Mouse (Mus musculus) lung, postnatal 0 days (tissue): ENCODE results near the gene Smtn. TPM values are rescaled to one million over a fixed set of nuclear protein-coding genes. Genes with fewer than 3 reads are reported as not detected.

Experiments
- ATAC-seq: fragments of 200-750 bp; cut with Nextera tagmentation; 2 replicates; pipeline ENCODE4 v1.8.0; 2017; ENCODE audit warnings: moderate library complexity
- DNase-seq: peaks from one replicate; pipeline ENCODE4 v3.0.0-alpha.2; 2016; ENCODE audit warnings: low spot score
- H3K27ac ChIP-seq: fragments of 300-500 bp; sonication (generic); 2 replicates; pipeline ENCODE4 v1.5.1; 2014; ENCODE audit warnings: antibody characterized with exemption, mild to moderate bottlenecking, low read length, mixed read lengths
- H3K27me3 ChIP-seq: fragments of 300-500 bp; sonication (generic); replicated peaks from 2 replicates; pipeline ENCODE4 v1.6.1; 2014; ENCODE audit warnings: low read length, mixed read lengths; ENCODE audit not compliant: insufficient read depth
- H3K36me3 ChIP-seq: fragments of 300-500 bp; sonication (generic); 2 replicates; pipeline ENCODE4 v1.6.1; 2014; ENCODE audit warnings: low read length, mixed read lengths; ENCODE audit not compliant: insufficient read depth
- H3K4me1 ChIP-seq: fragments of 300-500 bp; sonication (generic); 2 replicates; pipeline ENCODE4 v1.6.1; 2014; ENCODE audit warnings: antibody characterized with exemption, low read depth, low read length, mixed read lengths; ENCODE audit not compliant: insufficient read depth
- H3K4me2 ChIP-seq: fragments of 300-500 bp; sonication (generic); replicated peaks from 2 replicates; pipeline ENCODE4 v1.6.1; 2014; ENCODE audit warnings: low read depth, mild to moderate bottlenecking, low read length, moderate library complexity, mixed read lengths
- H3K4me3 ChIP-seq: fragments of 300-500 bp; sonication (generic); 2 replicates; pipeline ENCODE4 v1.5.1; 2014; ENCODE audit warnings: low read depth, low read length
- H3K9ac ChIP-seq: fragments of 300-500 bp; sonication (generic); replicated peaks from 2 replicates; pipeline ENCODE4 v1.6.1; 2014; ENCODE audit warnings: low read depth, mild to moderate bottlenecking
- H3K9me3 ChIP-seq: fragments of 300-500 bp; sonication (generic); 2 replicates; pipeline ENCODE4 v1.6.1; 2016; ENCODE audit warnings: low read length, mixed read lengths
- CTCF ChIP-seq: IDR thresholded peaks from 2 replicates; pipeline ENCODE4 v1.5.1; 2016; ENCODE audit warnings: antibody characterized with exemption, mild to moderate bottlenecking
- EP300 ChIP-seq: IDR thresholded peaks from 2 replicates; pipeline ENCODE4 v1.6.1; 2016; ENCODE audit warnings: antibody characterized with exemption, mild to moderate bottlenecking, control low read depth
- WGBS: fragments of 180-500 bp; shearing (Covaris S2); extraction: QIAGEN DNeasy Blood & Tissue Kit; methylation state at CpG from one replicate; pipeline ENCODE4 v1.1.7; 2014; 5-methylcytosine and 5-hydroxymethylcytosine counted together
- polyA plus RNA-seq: library from polyadenylated mRNA; unstranded; fragments of >200 nt; fragmentation: Nextera tagmentation; extraction: Ambion mirVana; gene quantifications from 2 replicates; pipeline ENCODE4 v1.2.1, GENCODE M21; 2015

Gene Smtn
- polyA plus RNA-seq, 1 experiment from 2014 or later = 47.6 TPM

DNA sequence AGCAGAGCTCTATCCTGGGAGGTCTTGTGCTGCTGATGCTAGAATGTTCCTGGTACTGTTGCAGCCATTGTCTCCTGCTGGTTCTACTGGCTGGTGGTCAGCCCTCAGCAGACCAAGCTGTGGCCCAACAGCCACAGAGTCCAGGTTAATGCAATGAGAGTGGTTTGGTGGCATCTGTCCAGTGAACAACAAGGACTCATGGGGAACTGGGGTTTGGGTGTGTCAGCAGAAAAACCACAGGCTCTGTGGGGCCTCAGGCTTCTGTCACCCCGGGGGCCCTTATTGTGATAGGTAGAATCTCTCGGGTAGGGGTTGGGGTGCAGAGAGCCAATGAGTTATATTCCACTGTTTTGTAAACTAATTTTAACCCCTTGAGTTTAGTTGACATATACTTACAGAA lies 30.1 kb downstream of the Smtn start:
- DNase-seq (no peak), ATAC-seq (no peak)
- no peak overlapping the region for H3K4me2 ChIP-seq
- H3K9me3 ChIP-seq = no peaks in the 10 kb centered on the region
- H3K4me1 ChIP-seq = no peaks in the 10 kb centered on the region
- no peaks in the 10 kb centered on the region for H3K36me3 ChIP-seq
- no peak overlapping the region for H3K4me3 ChIP-seq
- TF ChIP-seq EP300 (no peak), CTCF (no peak)
- H3K9ac ChIP-seq = no peak overlapping the region
- H3K27me3 ChIP-seq = no peaks in the 10 kb centered on the region
- 66% methylated on average over 2 of the region's 2 CpGs for WGBS
- H3K27ac ChIP-seq = no peak overlapping the region

DNA sequence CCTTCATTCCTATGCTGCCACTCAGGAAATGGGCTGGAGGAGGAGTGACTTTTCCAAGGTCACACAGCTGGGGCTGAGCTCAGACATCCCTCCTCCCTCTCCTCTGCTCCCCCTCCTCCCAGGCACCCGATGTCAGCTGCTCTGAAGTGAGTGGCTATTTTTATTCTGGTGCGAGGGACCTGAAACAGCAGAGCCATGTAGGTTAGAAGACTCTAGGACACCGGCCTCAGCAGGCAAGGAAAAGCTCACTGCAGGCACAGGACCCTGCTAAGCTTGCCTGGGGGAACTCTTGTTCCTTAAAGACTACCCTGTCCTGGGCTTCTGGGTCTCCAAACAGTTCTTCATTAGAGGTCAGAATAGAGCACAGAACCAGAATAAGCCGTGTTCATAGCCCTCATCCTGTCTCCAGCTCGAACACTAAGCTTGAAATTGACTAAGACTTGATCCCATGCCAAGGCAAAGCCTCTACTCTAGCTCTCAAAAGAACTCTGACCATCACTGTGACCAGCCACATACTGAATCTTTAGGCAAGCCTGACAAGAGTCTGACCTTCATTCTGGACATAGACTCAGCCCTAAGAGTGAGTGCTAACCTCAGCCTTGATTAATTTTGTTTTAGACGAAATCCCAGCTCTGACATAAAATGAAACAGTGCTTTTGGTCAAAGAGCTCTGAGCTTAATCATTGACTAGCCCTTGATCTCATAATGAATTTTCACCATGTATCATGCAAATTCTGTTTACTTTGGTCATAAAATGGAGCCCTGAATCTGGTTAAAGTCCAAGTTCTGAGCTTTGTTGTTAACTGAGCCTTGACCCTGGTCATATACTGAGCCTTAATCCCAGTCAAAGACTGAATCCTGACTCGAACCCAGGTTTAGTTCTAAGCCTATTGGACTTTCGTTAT lies 31.0 kb downstream of the Smtn start:
- Histone ChIP-seq H3K4me2 (no peak overlapping the region), H3K4me1 (no peaks in the 10 kb centered on the region), H3K9me3 (no peaks in the 10 kb centered on the region), H3K4me3 (no peak overlapping the region), H3K9ac (no peak overlapping the region), H3K27ac (no peak overlapping the region), H3K27me3 (no peaks in the 10 kb centered on the region), H3K36me3 (no peaks in the 10 kb centered on the region)
- ATAC-seq (no peak), DNase-seq (no peak)
- 48% methylated on average over 8 of the region's 8 CpGs for WGBS
- TF ChIP-seq CTCF (no peak), EP300 (no peak)

DNA sequence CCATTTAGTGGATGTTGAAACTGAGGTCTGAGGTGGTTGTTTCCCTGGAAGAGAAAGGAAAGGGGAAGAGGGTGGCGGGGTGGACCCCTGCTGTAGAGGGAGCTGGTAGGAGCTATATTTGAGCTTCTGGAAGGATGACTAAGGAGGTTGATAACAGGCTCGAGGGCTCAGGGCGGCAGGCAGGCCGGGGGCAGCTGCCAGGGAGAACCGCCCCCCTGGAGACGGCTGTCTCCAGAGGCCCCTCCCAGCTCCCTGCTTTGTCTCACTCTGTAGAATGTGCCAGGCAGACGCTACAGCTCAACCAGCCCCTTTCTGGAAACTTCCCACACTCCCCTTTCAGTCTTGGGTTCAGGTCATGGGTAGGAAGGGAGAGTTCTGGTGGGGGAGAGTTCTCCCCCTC lies 32.2 kb downstream of the Smtn start:
- H3K27ac ChIP-seq = no peak overlapping the region
- H3K9me3 ChIP-seq = no peaks in the 10 kb centered on the region
- H3K9ac ChIP-seq = no peak overlapping the region
- no peaks in the 10 kb centered on the region for H3K36me3 ChIP-seq
- H3K4me2 ChIP-seq = no peak overlapping the region
- no peaks in the 10 kb centered on the region for H3K27me3 ChIP-seq
- no peak for TF ChIP-seq EP300
- TF ChIP-seq CTCF = no peak
- no peak for DNase-seq
- WGBS = 40% methylated on average over 6 of the region's 7 CpGs
- H3K4me3 ChIP-seq = no peak overlapping the region
- H3K4me1 ChIP-seq = no peaks in the 10 kb centered on the region
- no peak for ATAC-seq

DNA sequence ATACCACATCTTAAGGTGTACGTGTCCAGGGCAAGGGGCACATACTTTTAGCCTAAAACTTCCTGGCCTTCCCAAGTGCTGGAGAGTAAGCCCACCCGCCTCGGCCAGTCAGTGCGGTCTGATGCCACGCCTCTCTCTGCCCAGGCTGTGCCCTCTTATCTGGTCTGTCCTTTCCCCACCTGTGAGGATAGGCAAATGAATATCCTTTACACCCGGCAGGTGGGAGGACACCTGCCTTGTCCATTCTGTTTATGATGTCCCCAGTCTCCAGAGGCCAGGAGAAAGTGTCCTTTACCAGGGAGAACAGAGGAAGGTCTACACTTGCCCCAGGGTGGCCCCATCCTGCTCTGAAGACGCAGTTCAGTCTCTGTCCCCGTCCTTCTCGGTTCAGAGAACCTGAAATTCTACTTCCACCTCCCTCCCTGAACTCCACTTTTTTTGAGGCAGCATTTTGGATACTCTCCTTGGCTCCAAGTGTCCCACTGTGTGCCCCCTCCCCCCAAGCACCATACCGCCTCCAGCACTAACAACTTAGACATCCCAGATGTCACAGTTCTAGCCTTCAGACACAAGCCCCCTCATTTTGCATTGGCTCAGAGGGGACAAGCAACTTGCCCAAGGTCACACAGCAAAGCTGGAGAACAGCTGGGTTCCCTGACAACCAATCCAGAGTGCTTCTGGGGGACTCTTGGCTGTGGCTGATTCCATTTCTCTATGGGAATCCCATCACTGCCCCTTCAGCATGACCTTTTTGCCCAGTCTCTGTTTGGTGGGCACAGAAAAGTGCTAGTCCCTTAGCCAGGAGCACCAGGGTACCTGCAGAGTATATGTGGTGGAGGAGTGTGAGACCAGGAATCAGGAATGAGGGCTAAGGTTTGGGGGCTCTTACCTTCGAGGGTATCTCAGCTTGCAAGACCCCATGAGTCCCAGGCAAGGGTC lies 36.4 kb downstream of the Smtn start:
- ATAC-seq (no peak), DNase-seq (no peak)
- Histone ChIP-seq H3K9ac (no peak overlapping the region), H3K9me3 (no peaks in the 10 kb centered on the region), H3K4me2 (peak overlapping the region; percentile 27; the same call in 1 of the 2 replicates), H3K36me3 (no peaks in the 10 kb centered on the region), H3K27ac (no peak overlapping the region), H3K4me3 (no peak overlapping the region), H3K4me1 (no peaks in the 10 kb centered on the region), H3K27me3 (no peaks in the 10 kb centered on the region)
- TF ChIP-seq EP300 (no peak), CTCF (no peak)
- 47% methylated on average over 11 of the region's 11 CpGs for WGBS

DNA sequence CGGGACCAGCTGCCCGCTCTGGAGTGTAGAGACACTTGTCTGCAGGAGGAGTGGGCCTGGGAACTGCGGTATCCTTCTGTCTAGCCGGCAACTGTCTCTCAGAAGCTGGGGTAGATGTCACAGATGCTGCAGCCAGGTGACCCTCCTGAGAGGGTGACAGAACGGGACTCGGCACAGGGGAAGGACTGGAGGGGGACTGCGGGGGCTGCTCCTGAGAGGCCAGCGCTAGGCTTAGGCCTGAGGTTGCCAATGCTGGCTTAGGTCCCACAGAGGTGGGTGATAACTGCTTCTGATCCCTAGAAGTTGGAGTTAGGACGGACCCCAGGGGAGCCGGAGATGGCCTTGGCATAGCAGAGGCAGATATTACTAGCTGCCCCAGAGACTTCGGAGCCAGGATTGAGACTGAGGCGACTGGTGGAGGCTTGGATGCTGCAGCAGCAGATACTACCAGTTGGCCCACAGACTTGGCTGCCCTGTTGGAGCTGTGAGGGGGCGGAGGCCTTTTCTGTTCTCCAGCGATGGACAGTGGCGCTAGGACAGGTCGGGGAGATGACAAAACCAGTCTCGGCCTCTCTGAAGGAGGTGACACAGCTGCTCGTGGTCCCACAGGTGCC lies 37.8 kb downstream of the Smtn start:
- no peaks in the 10 kb centered on the region for H3K27me3 ChIP-seq
- H3K4me1 ChIP-seq = no peaks in the 10 kb centered on the region
- H3K9ac ChIP-seq = no peak overlapping the region
- no peak for TF ChIP-seq EP300
- no peak for TF ChIP-seq CTCF
- H3K4me2 ChIP-seq = no peak overlapping the region
- WGBS = 77% methylated on average over 18 of the region's 18 CpGs
- no peak overlapping the region for H3K4me3 ChIP-seq
- no peaks in the 10 kb centered on the region for H3K36me3 ChIP-seq
- ATAC-seq (no peak), DNase-seq (no peak)
- no peaks in the 10 kb centered on the region for H3K9me3 ChIP-seq
- H3K27ac ChIP-seq = no peak overlapping the region

DNA sequence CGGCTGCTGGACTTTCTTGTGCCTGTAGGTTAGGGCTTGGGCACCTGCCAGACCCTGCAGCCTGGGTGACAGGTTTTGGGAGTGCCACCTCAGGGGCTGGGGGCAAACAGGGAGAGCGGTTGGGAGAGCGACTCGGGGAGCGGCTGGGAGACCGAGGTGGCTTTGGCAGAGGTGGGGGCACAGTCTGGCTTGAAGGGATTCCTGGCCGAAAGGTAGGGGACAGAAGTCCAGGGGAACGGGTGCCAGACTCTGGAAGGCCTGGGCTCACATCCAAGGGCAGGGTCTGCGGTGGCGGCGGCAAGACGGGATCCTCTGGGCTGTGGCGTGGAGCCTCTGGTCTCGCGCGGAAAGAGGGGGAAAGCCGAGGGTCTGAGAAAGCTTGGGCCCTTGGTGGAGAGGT lies 38.4 kb downstream of the Smtn start:
- no peak for DNase-seq
- Histone ChIP-seq H3K27me3 (no peaks in the 10 kb centered on the region), H3K27ac (no peak overlapping the region), H3K4me3 (no peak overlapping the region), H3K4me2 (no peak overlapping the region), H3K36me3 (no peaks in the 10 kb centered on the region), H3K4me1 (no peaks in the 10 kb centered on the region), H3K9ac (no peak overlapping the region), H3K9me3 (no peaks in the 10 kb centered on the region)
- no peak for ATAC-seq
- no peak for TF ChIP-seq EP300
- TF ChIP-seq CTCF = no peak
- WGBS = 72% methylated on average over 17 of the region's 17 CpGs
